Mouse (Mus musculus): ENCODE results near the gene Grm8. TPM values are rescaled to one million over a fixed set of nuclear protein-coding genes. Genes with fewer than 3 reads are reported as not detected.

The Grm8 gene
- polyA plus RNA-seq, 1 experiment = 6.7 TPM

DNA sequence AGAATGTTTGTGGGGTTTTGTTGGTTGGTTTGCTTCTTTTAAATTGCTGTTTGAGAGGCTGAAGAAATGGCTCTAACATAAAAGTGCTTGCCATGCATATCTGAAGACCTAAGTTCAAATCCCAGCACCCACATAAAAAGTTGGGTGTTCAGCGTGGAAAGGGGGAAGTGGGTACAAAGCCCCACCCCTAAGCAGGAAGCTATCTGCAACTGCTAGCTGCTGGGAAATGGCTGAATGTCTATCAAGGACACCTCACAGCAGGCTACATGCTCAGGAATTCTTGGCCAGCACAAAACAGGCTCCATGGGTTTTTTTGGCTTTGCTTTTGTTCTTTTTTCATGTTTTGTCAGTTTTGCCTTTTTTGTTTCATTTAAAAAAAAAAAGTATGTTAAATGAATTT, 20.1 kb downstream of the Grm8 start:
- DNase-seq (ENCODE audit: low read depth) = no peak
- no peak for TF ChIP-seq CTCF (IDR thresholded peaks at IDR 0.05; ENCODE audit: borderline replicate concordance, extremely low read depth, insufficient read depth, insufficient read length)

GRCm38 (mm10) chr6:28111551-28111950, 23.4 kb downstream of the Grm8 start:
- DNase-seq (ENCODE audit: low read depth) = no peak
- TF ChIP-seq POLR2A (IDR thresholded peaks at IDR 0.05; ENCODE audit: borderline replicate concordance, extremely low read depth, insufficient read depth, insufficient read length, poor library complexity, severe bottlenecking) (no peak), CTCF (IDR thresholded peaks at IDR 0.05; ENCODE audit: borderline replicate concordance, extremely low read depth, insufficient read depth, insufficient read length) (no peak)

DNA sequence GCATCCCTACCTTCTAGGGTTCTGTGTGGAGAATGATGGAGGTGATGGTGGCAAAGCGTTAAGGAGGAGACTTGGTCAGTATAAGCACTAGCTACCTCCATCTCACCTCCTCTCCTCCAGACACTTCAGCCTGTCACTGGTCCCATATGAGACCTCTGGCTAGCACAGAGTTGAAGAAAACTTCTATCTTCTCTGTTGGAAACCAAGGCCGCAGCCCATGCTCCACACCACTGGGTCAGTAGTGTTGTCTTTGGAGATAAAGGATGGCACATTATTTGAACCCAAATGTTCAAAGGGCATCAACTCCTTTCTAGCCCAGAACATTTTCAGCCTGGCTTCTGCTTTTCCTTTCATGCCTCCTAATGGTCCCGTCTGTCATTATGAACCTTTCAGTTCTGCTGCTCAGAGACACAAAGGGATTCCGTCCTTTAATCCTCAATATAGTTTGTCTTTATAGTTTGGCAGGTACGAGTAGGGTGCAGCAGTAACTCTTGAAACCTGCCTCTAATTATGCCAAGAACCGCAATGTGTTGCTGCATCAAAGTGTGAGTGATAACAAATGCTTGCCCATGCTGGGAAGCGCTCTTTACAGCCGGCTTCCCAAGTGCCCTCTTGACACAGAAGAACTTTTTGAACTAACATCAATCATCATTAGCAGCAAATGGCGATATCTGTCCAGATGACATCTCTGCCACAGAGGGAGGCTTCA, 32.2 kb downstream of the Grm8 start:
- peak; percentile 70 for DNase-seq (ENCODE audit: low read depth)

DNA sequence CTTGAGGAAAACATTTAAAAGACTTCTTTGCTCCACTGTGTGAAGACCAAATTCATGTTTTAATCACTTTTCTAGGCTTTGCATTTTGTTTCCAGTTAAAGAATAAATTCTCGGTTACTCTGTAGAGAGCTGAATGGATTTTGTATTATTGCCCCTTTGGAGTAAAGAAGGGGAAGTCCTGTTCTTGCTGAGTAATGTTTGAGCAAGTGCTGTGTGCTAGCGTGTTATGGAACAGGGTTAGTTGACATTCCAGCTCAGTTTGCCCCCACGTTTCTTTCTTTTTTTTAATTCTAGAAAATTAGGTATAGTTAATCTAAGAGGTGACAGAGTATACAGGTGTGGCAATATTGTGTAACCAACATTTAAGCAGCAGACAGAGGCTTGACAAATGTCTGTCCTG, 35.0 kb downstream of the Grm8 start:
- DNase-seq (ENCODE audit: low read depth) = no peak
- TF ChIP-seq POLR2A (IDR thresholded peaks at IDR 0.05; ENCODE audit: borderline replicate concordance, extremely low read depth, insufficient read depth, insufficient read length, poor library complexity, severe bottlenecking) (no peak), CTCF (IDR thresholded peaks at IDR 0.05; ENCODE audit: borderline replicate concordance, extremely low read depth, insufficient read depth, insufficient read length) (no peak)

More for the DNA sequence above, 32.2 kb downstream of the Grm8 start:
- TF ChIP-seq CTCF (IDR thresholded peaks at IDR 0.05; ENCODE audit: borderline replicate concordance, extremely low read depth, insufficient read depth, insufficient read length) (no peak), POLR2A (IDR thresholded peaks at IDR 0.05; ENCODE audit: borderline replicate concordance, extremely low read depth, insufficient read depth, insufficient read length, poor library complexity, severe bottlenecking) (no peak)

- no peak for DNase-seq (ENCODE audit: low read depth)
- TF ChIP-seq CTCF (IDR thresholded peaks at IDR 0.05; ENCODE audit: borderline replicate concordance, extremely low read depth, insufficient read depth, insufficient read length) (no peak), POLR2A (IDR thresholded peaks at IDR 0.05; ENCODE audit: borderline replicate concordance, extremely low read depth, insufficient read depth, insufficient read length, poor library complexity, severe bottlenecking) (no peak)
Observed at GRCm38 (mm10) chr6:28092511-28092910, 42.5 kb downstream of the Grm8 start.

DNA sequence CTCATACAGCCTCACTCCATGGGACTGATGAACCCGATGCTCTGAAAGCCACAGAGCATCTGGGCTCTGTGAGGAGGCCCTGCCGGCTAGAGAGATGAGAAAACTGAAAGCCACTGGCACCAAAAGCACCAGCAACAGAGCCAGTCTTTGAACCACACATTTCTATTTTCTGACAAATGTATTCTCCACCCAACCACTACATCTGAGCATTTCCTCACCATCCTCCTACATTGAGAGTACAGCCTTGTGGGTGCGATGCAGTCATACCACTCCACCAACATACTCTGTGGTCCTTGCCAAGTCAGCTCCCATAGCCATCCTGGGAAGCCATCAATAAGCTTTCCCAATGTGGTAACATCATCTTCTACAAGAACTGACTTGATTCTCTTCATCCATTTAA, 43.1 kb downstream of the Grm8 start:
- DNase-seq (ENCODE audit: low read depth) = no peak
- TF ChIP-seq CTCF (IDR thresholded peaks at IDR 0.05; ENCODE audit: borderline replicate concordance, extremely low read depth, insufficient read depth, insufficient read length) = no peak
- no peak for TF ChIP-seq POLR2A (IDR thresholded peaks at IDR 0.05; ENCODE audit: borderline replicate concordance, extremely low read depth, insufficient read depth, insufficient read length, poor library complexity, severe bottlenecking)

GRCm38 (mm10) chr6:28090981-28091380, 44.0 kb downstream of the Grm8 start:
- no peak for TF ChIP-seq CTCF (IDR thresholded peaks at IDR 0.05; ENCODE audit: borderline replicate concordance, extremely low read depth, insufficient read depth, insufficient read length)
- TF ChIP-seq POLR2A (IDR thresholded peaks at IDR 0.05; ENCODE audit: borderline replicate concordance, extremely low read depth, insufficient read depth, insufficient read length, poor library complexity, severe bottlenecking) = no peak
- no peak for DNase-seq (ENCODE audit: low read depth)

DNA sequence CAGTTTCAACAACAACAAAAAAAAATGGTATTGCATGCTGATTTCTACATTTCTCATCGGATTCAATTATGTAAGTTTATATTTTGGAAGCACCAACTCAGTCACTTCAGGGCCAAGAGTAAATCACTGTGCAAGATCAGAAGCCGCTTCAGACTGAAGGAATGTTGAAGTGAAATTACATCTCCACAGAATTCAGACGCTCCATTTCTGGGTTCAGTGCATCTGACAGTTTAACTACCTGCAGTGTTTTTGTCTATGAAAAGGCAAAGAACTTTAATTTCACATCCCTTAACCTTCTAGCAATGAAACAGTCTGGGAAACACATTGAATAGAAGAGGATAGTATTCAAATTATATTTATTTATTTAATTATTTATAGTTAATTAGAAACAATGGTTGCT, 59.4 kb downstream of the Grm8 start:
- DNase-seq (ENCODE audit: low read depth) = no peak
- no peak for TF ChIP-seq CTCF (IDR thresholded peaks at IDR 0.05; ENCODE audit: borderline replicate concordance, extremely low read depth, insufficient read depth, insufficient read length)
- TF ChIP-seq POLR2A (IDR thresholded peaks at IDR 0.05; ENCODE audit: borderline replicate concordance, extremely low read depth, insufficient read depth, insufficient read length, poor library complexity, severe bottlenecking) = no peak

DNA sequence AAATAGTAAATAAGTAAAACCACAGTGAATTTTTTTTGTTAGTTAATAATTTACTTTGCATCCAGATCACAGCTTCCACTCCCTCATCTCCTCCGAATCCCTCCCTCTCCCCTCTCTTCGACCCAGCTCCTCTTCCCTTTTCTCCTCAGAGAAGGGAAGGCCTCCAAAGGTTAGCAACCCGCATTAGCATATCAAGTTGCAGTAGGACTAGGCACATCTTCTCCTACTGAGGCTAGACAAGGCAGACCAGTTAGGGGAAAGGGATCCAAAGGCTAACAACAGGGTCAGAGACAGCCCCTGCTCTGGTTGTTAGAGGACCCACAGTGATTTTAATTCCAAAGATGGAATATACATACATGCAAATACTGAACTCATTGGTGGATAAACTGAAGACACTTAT, 60.5 kb downstream of the Grm8 start:
- TF ChIP-seq POLR2A (IDR thresholded peaks at IDR 0.05; ENCODE audit: borderline replicate concordance, extremely low read depth, insufficient read depth, insufficient read length, poor library complexity, severe bottlenecking) (no peak), CTCF (IDR thresholded peaks at IDR 0.05; ENCODE audit: borderline replicate concordance, extremely low read depth, insufficient read depth, insufficient read length) (no peak)

DNA sequence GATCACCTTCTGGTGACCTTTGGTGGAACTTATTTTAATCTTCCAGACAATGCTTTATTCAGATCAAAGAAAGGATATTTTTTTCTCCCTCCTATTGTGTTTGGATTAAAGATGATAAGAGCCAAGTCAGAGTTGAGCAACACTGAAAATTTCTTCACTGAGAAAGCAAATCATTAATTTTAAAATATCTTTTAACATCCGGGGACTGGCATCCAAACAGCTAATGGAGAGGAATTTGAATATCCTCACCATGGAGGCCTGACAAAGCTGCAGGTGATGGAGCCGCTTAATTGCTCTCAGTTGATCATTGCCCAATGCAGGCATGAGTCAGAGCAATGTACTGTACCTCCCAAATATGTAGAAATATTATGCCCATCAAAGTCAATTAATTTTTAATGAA, 83.0 kb downstream of the Grm8 start:
- no peak for TF ChIP-seq POLR2A (IDR thresholded peaks at IDR 0.05; ENCODE audit: borderline replicate concordance, extremely low read depth, insufficient read depth, insufficient read length, poor library complexity, severe bottlenecking)
- no peak for TF ChIP-seq CTCF (IDR thresholded peaks at IDR 0.05; ENCODE audit: borderline replicate concordance, extremely low read depth, insufficient read depth, insufficient read length)

More for the DNA sequence above, 60.5 kb downstream of the Grm8 start:
- no peak for DNase-seq (ENCODE audit: low read depth)

GRCm38 (mm10) chr6:28042339-28042738, 92.6 kb downstream of the Grm8 start:
- TF ChIP-seq POLR2A (IDR thresholded peaks at IDR 0.05; ENCODE audit: borderline replicate concordance, extremely low read depth, insufficient read depth, insufficient read length, poor library complexity, severe bottlenecking) (no peak), CTCF (IDR thresholded peaks at IDR 0.05; ENCODE audit: borderline replicate concordance, extremely low read depth, insufficient read depth, insufficient read length) (no peak)
- DNase-seq (ENCODE audit: low read depth) = no peak

More for the DNA sequence above, 83.0 kb downstream of the Grm8 start:
- peak; percentile 8 for DNase-seq (ENCODE audit: low read depth)

DNA sequence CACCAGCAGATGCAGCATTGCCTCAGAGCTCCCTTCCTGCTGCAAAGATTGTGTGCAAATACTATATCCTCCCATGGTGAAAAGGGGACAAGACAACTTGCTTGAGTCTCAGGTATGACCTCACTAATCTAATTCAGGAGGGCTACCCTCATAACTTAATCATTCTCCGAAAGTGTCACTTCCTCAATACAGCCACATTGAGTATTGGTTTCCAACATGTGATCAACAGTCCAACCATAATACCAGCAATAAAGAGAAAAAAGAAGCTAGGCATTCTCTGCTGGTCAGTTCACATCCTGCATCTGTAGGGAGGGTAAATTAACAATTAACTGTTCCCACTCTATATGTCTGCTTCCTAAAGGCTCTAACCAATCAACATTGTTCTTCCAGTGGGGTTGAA, 94.2 kb downstream of the Grm8 start:
- no peak for TF ChIP-seq CTCF (IDR thresholded peaks at IDR 0.05; ENCODE audit: borderline replicate concordance, extremely low read depth, insufficient read depth, insufficient read length)
- TF ChIP-seq POLR2A (IDR thresholded peaks at IDR 0.05; ENCODE audit: borderline replicate concordance, extremely low read depth, insufficient read depth, insufficient read length, poor library complexity, severe bottlenecking) = no peak
- DNase-seq (ENCODE audit: low read depth) = no peak
